Mouse (Mus musculus): Measurements from ENCODE around the gene Usp39.

The Usp39 gene

GRCm38 (mm10) chr6:72371147-72371546 is 26.2 kb upstream of the Usp39 start:
- peak; percentile 69 for DNase-seq

GRCm38 (mm10) chr6:72370091-72370490 is 25.1 kb upstream of the Usp39 start:
- peak in 1 of 2 experiments; percentile 67 for DNase-seq

GRCm38 (mm10) chr6:72369557-72369956 is 24.6 kb upstream of the Usp39 start:
- DNase-seq, result no peak

GRCm38 (mm10) chr6:72367460-72367974 is 22.5 kb upstream of the Usp39 start:
- no peak for DNase-seq

GRCm38 (mm10) chr6:72366844-72367443 is 22.0 kb upstream of the Usp39 start, which contains the start of gene Rnf181:
Gene Rnf181, minus strand, starts transcription at chr6:72366956.
- no peak for DNase-seq

GRCm38 (mm10) chr6:72366304-72366703 is 21.3 kb upstream of the Usp39 start:
- no peak for DNase-seq

- DNase-seq, result peak in 1 of 2 experiments; percentile 62
These were observed 20.0 kb upstream of the Usp39 start for GRCm38 (mm10) chr6:72364985-72365384.

- no peak for DNase-seq
These were observed 19.0 kb upstream of the Usp39 start for GRCm38 (mm10) chr6:72364009-72364408.

- DNase-seq, result peak; percentile 96 to 99
These were observed 17.4 kb upstream of the Usp39 start for GRCm38 (mm10) chr6:72362132-72363028.

- DNase-seq, result peak in 1 of 2 experiments; percentile 57
These were observed 16.2 kb upstream of the Usp39 start for GRCm38 (mm10) chr6:72361121-72361551.

GRCm38 (mm10) chr6:72360599-72360935 is 15.6 kb upstream of the Usp39 start:
- peak; percentile 74 to 89 for DNase-seq

GRCm38 (mm10) chr6:72359891-72360598 is 15.1 kb upstream of the Usp39 start:
- peak; percentile 57 to 77 for DNase-seq

GRCm38 (mm10) chr6:72359343-72359742 is 14.4 kb upstream of the Usp39 start:
- DNase-seq, result peak in 1 of 2 experiments; percentile 52

GRCm38 (mm10) chr6:72358086-72358764 is 13.2 kb upstream of the Usp39 start:
- DNase-seq, result no peak

- DNase-seq, result peak in 1 of 2 experiments; percentile 43
These were observed 12.4 kb upstream of the Usp39 start for GRCm38 (mm10) chr6:72357164-72358079.

- peak; percentile 54 to 82 for DNase-seq
These were observed 11.1 kb upstream of the Usp39 start for GRCm38 (mm10) chr6:72356001-72356532.

- peak; percentile 90 to 96 for DNase-seq
These were observed 10.3 kb upstream of the Usp39 start, which contains the start of gene Tmem150a for GRCm38 (mm10) chr6:72355066-72355911. Gene Tmem150a, plus strand, starts transcription at chr6:72355447.

- no peak for DNase-seq
These were observed 9.0 kb upstream of the Usp39 start for GRCm38 (mm10) chr6:72354025-72354424.

- peak; percentile 55 to 73 for DNase-seq
These were observed 7.8 kb upstream of the Usp39 start for GRCm38 (mm10) chr6:72352636-72353405.

Measured in kidney, postnatal 25 days (tissue).